Mouse (Mus musculus) olfactory bulb, adult 2 months (tissue): ENCODE results near the gene Tmem161a.

ENCODE experiments used
- CTCF ChIP-seq: fragments of 200-500 bp; IDR thresholded peaks from 2 replicates; pipeline ENCODE4 v1.5.1; 2012; ENCODE audit warnings: low read depth, mild to moderate bottlenecking, low read length, moderate library complexity; ENCODE audit not compliant: insufficient read depth
- POLR2A ChIP-seq: fragments of 200-500 bp; IDR thresholded peaks from 2 replicates; pipeline ENCODE4 v1.6.1; 2012; ENCODE audit warnings: mild to moderate bottlenecking, low read depth, low read length, moderate library complexity; ENCODE audit not compliant: insufficient read depth

DNA sequence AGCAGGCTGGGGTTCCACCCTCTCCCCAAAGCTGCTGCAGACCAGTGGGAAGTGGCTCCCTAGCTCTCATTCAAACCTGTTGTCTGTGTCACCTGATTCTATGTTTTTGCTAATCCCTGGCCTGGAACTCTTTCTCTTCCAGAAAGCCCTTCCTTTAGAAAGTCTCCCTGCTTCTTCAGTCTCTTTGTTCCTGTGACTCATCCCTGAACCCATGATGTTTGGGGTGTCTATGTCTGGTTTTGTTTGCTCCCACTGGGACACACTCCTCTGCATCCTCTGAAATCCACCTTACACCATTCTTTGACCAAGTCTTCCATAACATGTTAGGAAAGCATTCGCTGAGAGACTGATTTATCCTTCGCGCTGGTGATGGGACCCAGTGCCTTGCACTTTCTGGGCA is 42.1 kb upstream of the Tmem161a start:
- no peak for TF ChIP-seq POLR2A
- TF ChIP-seq CTCF: no peak
